Mouse (Mus musculus) CH12.LX (cell line): ENCODE data around the gene Myh8. TPM values are rescaled to one million over a fixed set of nuclear protein-coding genes. Genes with fewer than 3 reads are reported as not detected.
A peak's percentile ranks its signal among the peaks of the same experiment; 100 is the strongest.

Experiments used
- DNase-seq: peaks from one replicate; pipeline ENCODE4 v3.0.0-alpha.2; 2013; ENCODE audit errors: extremely low read depth
- H3K27ac ChIP-seq: 2 replicates; pipeline ENCODE4 v1.5.1; 2012; ENCODE audit warnings: low read depth, mild to moderate bottlenecking, control low read depth, moderate library complexity; ENCODE audit not compliant: insufficient read depth
- H3K27me3 ChIP-seq: replicated peaks from 2 replicates; pipeline ENCODE3; 2012; ENCODE audit warnings: inconsistent platforms
- H3K36me3 ChIP-seq, 2 experiments: replicated peaks in 1 of 2; 2 replicates each; pipeline versions ENCODE3 to v1.6.1; 2012; ENCODE audit warnings: inconsistent platforms in 1 of 2, low read length in 1 of 2, mild to moderate bottlenecking in 1 of 2, mixed read lengths in 1 of 2, moderate library complexity in 1 of 2; ENCODE audit not compliant: control insufficient read depth in 1 of 2, insufficient read depth in 1 of 2
- H3K4me1 ChIP-seq, 2 experiments: 2 replicates each; pipeline ENCODE4 v1.6.1; 2012; ENCODE audit warnings: inconsistent platforms in 1 of 2, moderate library complexity in 1 of 2; ENCODE audit not compliant: insufficient read depth in 2 of 2, control insufficient read depth in 1 of 2
- H3K4me2 ChIP-seq: 2 replicates; pipeline ENCODE4 v1.6.1; 2012; ENCODE audit warnings: low read depth, mild to moderate bottlenecking, control low read depth; ENCODE audit not compliant: poor library complexity, insufficient read depth, severe bottlenecking
- H3K4me3 ChIP-seq, 3 experiments: fragments of 150-350 bp in 1 of 3; sonication (generic) in 1 of 3; replicated peaks in 1 of 3; 2 replicates each; pipeline versions ENCODE3 to v1.5.1; 2011 to 2012; ENCODE audit warnings: low read depth in 2 of 3, low read length in 2 of 3, mild to moderate bottlenecking in 2 of 3, moderate library complexity in 2 of 3, control low read depth in 1 of 3, improper control_type of control experiment in 1 of 3, inconsistent platforms in 1 of 3, mixed read lengths in 1 of 3; ENCODE audit not compliant: poor library complexity in 1 of 3
- H3K79me2 ChIP-seq: replicated peaks from 2 replicates; pipeline ENCODE4 v1.6.1; 2012; ENCODE audit warnings: mild to moderate bottlenecking, moderate library complexity; ENCODE audit not compliant: control insufficient read depth, poor library complexity, insufficient read depth, severe bottlenecking; ENCODE audit errors: extremely low read depth
- H3K9ac ChIP-seq: 2 replicates; pipeline ENCODE4 v1.6.1; 2012; ENCODE audit warnings: low read depth, mild to moderate bottlenecking, control low read depth, moderate library complexity; ENCODE audit not compliant: insufficient read depth
- H3K9me3 ChIP-seq: replicated peaks from 2 replicates; pipeline ENCODE3; 2012; ENCODE audit warnings: low read length, inconsistent platforms, mixed read lengths
- BHLHE40 ChIP-seq: IDR thresholded peaks from 2 replicates; pipeline ENCODE4 v1.6.1; 2011; ENCODE audit warnings: mild to moderate bottlenecking, low read depth, low read length, improper control_type of control experiment
- CHD1 ChIP-seq: IDR thresholded peaks from 2 replicates; pipeline ENCODE4 v1.6.1; 2012; ENCODE audit warnings: low read depth, low read length, improper control_type of control experiment, inconsistent platforms
- CHD2 ChIP-seq: IDR thresholded peaks from 2 replicates; pipeline ENCODE4 v1.6.1; 2011; ENCODE audit warnings: low read length, improper control_type of control experiment
- CTCF ChIP-seq, 2 experiments: IDR thresholded peaks in 1 of 2; conservative IDR thresholded peaks in 1 of 2; 2 replicates each; pipeline ENCODE4 v1.5.1; 2011 to 2012; ENCODE audit warnings: low read depth in 2 of 2, low read length in 2 of 2, improper control_type of control experiment in 1 of 2, inconsistent platforms in 1 of 2, mild to moderate bottlenecking in 1 of 2, moderate library complexity in 1 of 2
- E2F4 ChIP-seq: IDR thresholded peaks from 2 replicates; pipeline ENCODE4 v1.6.1; 2011; ENCODE audit warnings: low read depth, low read length, improper control_type of control experiment; ENCODE audit not compliant: insufficient replicate concordance
- ELF1 ChIP-seq: IDR thresholded peaks from 2 replicates; pipeline ENCODE4 v1.6.1; 2014; ENCODE audit warnings: low read depth, mild to moderate bottlenecking, inconsistent platforms, low read length, improper control_type of control experiment
- EP300 ChIP-seq: IDR thresholded peaks from 2 replicates; pipeline ENCODE4 v1.6.1; 2011; ENCODE audit warnings: low read length, improper control_type of control experiment
- ETS1 ChIP-seq: conservative IDR thresholded peaks from 2 replicates; pipeline ENCODE4 v1.6.1; 2012; ENCODE audit warnings: low read depth, mild to moderate bottlenecking, inconsistent platforms, low read length, improper control_type of control experiment, moderate library complexity
- HCFC1 ChIP-seq: IDR thresholded peaks from 2 replicates; pipeline ENCODE4 v1.6.1; 2012; ENCODE audit warnings: low read depth, mild to moderate bottlenecking, inconsistent platforms, low read length, improper control_type of control experiment
- IRF4 ChIP-seq: IDR thresholded peaks from 2 replicates; pipeline ENCODE4 v1.6.1; 2014; ENCODE audit warnings: low read depth, mild to moderate bottlenecking, inconsistent platforms, low read length, improper control_type of control experiment
- JUN ChIP-seq: IDR thresholded peaks from 2 replicates; pipeline ENCODE4 v1.6.1; 2011; ENCODE audit warnings: low read depth, mild to moderate bottlenecking, low read length, improper control_type of control experiment, moderate library complexity; ENCODE audit not compliant: insufficient read depth
- JUND ChIP-seq: conservative IDR thresholded peaks from 2 replicates; pipeline ENCODE4 v1.6.1; 2011; ENCODE audit warnings: low read depth, low read length, improper control_type of control experiment
- KAT2A ChIP-seq: IDR thresholded peaks from 2 replicates; pipeline ENCODE4 v1.6.1; 2012; ENCODE audit warnings: low read length, improper control_type of control experiment, inconsistent platforms; ENCODE audit not compliant: insufficient replicate concordance
- MAFK ChIP-seq: IDR thresholded peaks from 2 replicates; pipeline ENCODE4 v1.6.1; 2011; ENCODE audit warnings: low read length, improper control_type of control experiment; ENCODE audit not compliant: insufficient replicate concordance
- MAX ChIP-seq: IDR thresholded peaks from 2 replicates; pipeline ENCODE4 v1.6.1; 2011; ENCODE audit warnings: low read length, improper control_type of control experiment
- MAZ ChIP-seq: IDR thresholded peaks from 2 replicates; pipeline ENCODE4 v1.6.1; 2012; ENCODE audit warnings: low read depth, mild to moderate bottlenecking, inconsistent platforms, low read length, improper control_type of control experiment, moderate library complexity
- MEF2A ChIP-seq: IDR thresholded peaks from 2 replicates; pipeline ENCODE4 v1.6.1; 2014; ENCODE audit warnings: low read depth, mild to moderate bottlenecking, inconsistent platforms, low read length, improper control_type of control experiment, borderline replicate concordance
- MXI1 ChIP-seq: IDR thresholded peaks from 2 replicates; pipeline ENCODE4 v1.6.1; 2011; ENCODE audit warnings: mild to moderate bottlenecking, low read depth, low read length, improper control_type of control experiment
- MYC ChIP-seq: IDR thresholded peaks from 2 replicates; pipeline ENCODE4 v1.6.1; 2011; ENCODE audit warnings: low read depth, mild to moderate bottlenecking, improper control_type of control experiment, low read length
- NELFE ChIP-seq: IDR thresholded peaks from 2 replicates; pipeline ENCODE4 v1.6.1; 2011; ENCODE audit warnings: low read depth, low read length, improper control_type of control experiment
- NRF1 ChIP-seq: IDR thresholded peaks from 2 replicates; pipeline ENCODE4 v1.6.1; 2014; ENCODE audit warnings: low read depth, mild to moderate bottlenecking, inconsistent platforms, low read length, improper control_type of control experiment, moderate library complexity
- PAX5 ChIP-seq: IDR thresholded peaks from 2 replicates; pipeline ENCODE4 v1.6.1; 2012; ENCODE audit warnings: low read length, inconsistent platforms, mixed read lengths
- POLR2A ChIP-seq: IDR thresholded peaks from 2 replicates; pipeline ENCODE4 v1.6.1; 2011; ENCODE audit warnings: low read depth, mild to moderate bottlenecking, improper control_type of control experiment, low read length
- POLR2AphosphoS2 ChIP-seq: IDR thresholded peaks from 2 replicates; pipeline ENCODE4 v1.6.1; 2011; ENCODE audit warnings: low read depth, low read length, improper control_type of control experiment
- RAD21 ChIP-seq: IDR thresholded peaks from 2 replicates; pipeline ENCODE4 v1.6.1; 2011; ENCODE audit warnings: low read depth, mild to moderate bottlenecking, low read length, improper control_type of control experiment, moderate library complexity
- RCOR1 ChIP-seq: conservative IDR thresholded peaks from 2 replicates; pipeline ENCODE4 v1.6.1; 2012; ENCODE audit warnings: low read depth, mild to moderate bottlenecking, inconsistent platforms, low read length, improper control_type of control experiment
- SIN3A ChIP-seq: IDR thresholded peaks from 2 replicates; pipeline ENCODE4 v1.6.1; 2012; ENCODE audit warnings: low read length, improper control_type of control experiment, inconsistent platforms
- SMC3 ChIP-seq: IDR thresholded peaks from 2 replicates; pipeline ENCODE4 v1.6.1; 2011; ENCODE audit warnings: low read depth, low read length, improper control_type of control experiment
- TBP ChIP-seq: conservative IDR thresholded peaks from 2 replicates; pipeline ENCODE4 v1.6.1; 2011; ENCODE audit warnings: low read depth, low read length, improper control_type of control experiment
- TCF12 ChIP-seq: IDR thresholded peaks from 2 replicates; pipeline ENCODE4 v1.6.1; 2014; ENCODE audit warnings: low read depth, mild to moderate bottlenecking, inconsistent platforms, low read length, improper control_type of control experiment
- UBTF ChIP-seq: IDR thresholded peaks from 2 replicates; pipeline ENCODE4 v1.6.1; 2012; ENCODE audit warnings: low read depth, mild to moderate bottlenecking, inconsistent platforms, low read length, improper control_type of control experiment, moderate library complexity
- USF2 ChIP-seq: conservative IDR thresholded peaks from 2 replicates; pipeline ENCODE4 v1.6.1; 2011; ENCODE audit warnings: low read depth, low read length, improper control_type of control experiment
- ZC3H11A ChIP-seq: IDR thresholded peaks from 2 replicates; pipeline ENCODE4 v1.6.1; 2012; ENCODE audit warnings: low read depth, mild to moderate bottlenecking, inconsistent platforms, low read length, improper control_type of control experiment
- ZKSCAN1 ChIP-seq: IDR thresholded peaks from 2 replicates; pipeline ENCODE4 v1.6.1; 2012; ENCODE audit warnings: low read depth, inconsistent platforms, low read length, improper control_type of control experiment, borderline replicate concordance
- ZMIZ1 ChIP-seq: IDR thresholded peaks from 2 replicates; pipeline ENCODE4 v1.6.1; 2012; ENCODE audit warnings: low read depth, mild to moderate bottlenecking, inconsistent platforms, low read length, improper control_type of control experiment
- ZNF384 ChIP-seq: IDR thresholded peaks from 2 replicates; pipeline ENCODE4 v1.6.1; 2012; ENCODE audit warnings: low read depth, low read length, improper control_type of control experiment, inconsistent platforms
- dilution Hi-C: fragments of 300-500 bp; cut with MboI; formaldehyde crosslinking; loops from 2 replicates; pipeline ENCODE4 v1.14.3; 2020; ENCODE audit warnings: low sequenced_read_pairs; ENCODE audit not compliant: extremely low pct_unique_long_range_greater_than_20kb, extremely low pct_ligation_motif_present
- in situ Hi-C: fragments of 300-500 bp; cut with MboI; formaldehyde crosslinking; loops from 3 replicates; pipeline ENCODE4 v1.14.3; 2019; ENCODE audit warnings: low sequenced_read_pairs, low pct_ligation_motif_present, low pct_unique_long_range_greater_than_20kb, mixed read lengths
- polyA plus RNA-seq: library from polyadenylated mRNA; unstranded; fragments of >175 nt; gene quantifications from 2 replicates; pipeline ENCODE4 v1.2.1, GENCODE M21; 2012; ENCODE audit warnings: low read depth; ENCODE audit not compliant: insufficient read length
- total RNA-seq, 2 experiments: library from RNA; depleted of rRNA; stranded (reverse); fragments of 300-350 nt in 1 of 2; fragments of >200 nt in 1 of 2; gene quantifications; 2 replicates each; pipeline ENCODE4 v1.2.3; 2012 to 2014

Myh8 gene
- total and polyA plus RNA-seq, 3 experiments = 0.04 TPM; not detected in 2

DNA sequence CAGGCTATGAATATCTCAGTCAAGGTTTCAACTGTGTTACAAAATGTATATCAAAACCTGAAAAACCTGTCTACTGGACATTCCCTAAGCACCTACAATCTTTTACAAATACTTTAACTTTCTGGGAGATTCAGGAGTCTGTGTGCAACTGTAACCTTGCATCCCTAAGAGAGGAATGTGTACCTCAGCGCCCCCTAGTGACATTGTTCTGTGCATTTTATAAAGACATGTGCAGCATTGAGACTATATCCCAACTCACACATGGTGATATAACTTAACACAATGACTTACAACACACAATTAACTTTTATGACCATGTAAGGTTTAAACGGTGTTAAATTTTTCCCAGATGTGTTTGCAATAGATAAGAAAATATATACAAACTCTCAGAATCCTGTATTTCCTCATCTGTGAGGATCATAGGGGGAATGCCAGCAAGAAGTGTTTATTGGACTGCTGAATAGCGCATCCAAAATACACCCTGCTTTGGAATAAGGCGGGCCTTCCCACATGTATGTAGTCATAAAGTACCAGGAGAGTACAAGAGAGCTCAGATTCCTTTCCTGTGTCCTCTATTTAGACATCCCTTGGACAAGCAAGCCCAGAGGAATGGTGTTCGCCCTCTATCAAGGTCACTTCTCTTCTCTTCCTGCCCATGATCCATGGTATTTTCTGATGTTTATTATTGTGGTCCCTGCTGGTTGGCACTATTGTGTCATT is 41.1 kb upstream of the Myh8 start:
- no peaks in the 10 kb centered on the region for H3K27me3 ChIP-seq
- H3K79me2 ChIP-seq = no peaks in the 10 kb centered on the region
- peaks cover 5% of the 10 kb centered on the region for H3K9me3 ChIP-seq
- peaks cover 4 to 11% of the 10 kb centered on the region in 2 experiments; a peak in 3 of 4 replicates for H3K4me1 ChIP-seq
- H3K4me3 ChIP-seq = no peak overlapping the region
- no peaks in the 10 kb centered on the region for H3K36me3 ChIP-seq
- in situ Hi-C loops (no loop called here), dilution Hi-C loops (no loop called here)
- peak; percentile 83 for DNase-seq
- TF ChIP-seq CTCF (conservative IDR thresholded peaks at IDR 0.05 in 1 of 2, IDR thresholded peaks at IDR 0.05 in 1 of 2; ENCODE audit: low read depth in 2 of 2, low read length in 2 of 2) = peak; percentile 63 to 95
- TF ChIP-seq JUN = no peak
- peak; percentile 82 for TF ChIP-seq ZC3H11A
- TF ChIP-seq POLR2A = no peak
- TF ChIP-seq NRF1 = no peak
- TF ChIP-seq BHLHE40 = 0 out of 2 replicates have a peak, but pooled peaks have one; percentile 23
- TF ChIP-seq USF2 = no peak
- peak; percentile 11; the same call in 1 of the 2 replicates for TF ChIP-seq EP300
- TF ChIP-seq POLR2AphosphoS2 = no peak
- TF ChIP-seq ZNF384 = no peak
- TF ChIP-seq MXI1 = no peak
- no peak for TF ChIP-seq E2F4
- TF ChIP-seq SIN3A = no peak
- no peak for TF ChIP-seq PAX5
- TF ChIP-seq KAT2A = no peak
- no peak for TF ChIP-seq CHD1
- TF ChIP-seq RAD21 = peak; percentile 89
- no peak for TF ChIP-seq TCF12
- TF ChIP-seq ETS1 = no peak
- no peak for TF ChIP-seq CHD2
- no peak for TF ChIP-seq IRF4
- no peak for TF ChIP-seq MAFK
- no peak for TF ChIP-seq RCOR1
- no peak for TF ChIP-seq MAZ
- no peak for TF ChIP-seq MEF2A
- no peak for TF ChIP-seq ELF1
- TF ChIP-seq MAX = peak; percentile 61; the same call in 1 of the 2 replicates
- TF ChIP-seq HCFC1 = no peak
- TF ChIP-seq JUND = 0 out of 2 replicates have a peak, but pooled peaks have one; percentile 17
- TF ChIP-seq ZKSCAN1 = no peak
- no peak for TF ChIP-seq UBTF
- no peak for TF ChIP-seq ZMIZ1
- peak; percentile 98 for TF ChIP-seq SMC3
- peak; percentile 92 for TF ChIP-seq MYC
- TF ChIP-seq TBP = no peak
- no peak for TF ChIP-seq NELFE
- H3K27ac ChIP-seq = no peak overlapping the region
- no peak overlapping the region for H3K9ac ChIP-seq
- no peak overlapping the region for H3K4me2 ChIP-seq
